Mouse (Mus musculus): ENCODE measurements around the gene Nanos1. TPM values are rescaled to one million over a fixed set of nuclear protein-coding genes. Genes with fewer than 3 reads are reported as not detected.

Nanos1 gene
- total and polyA plus RNA-seq, 3 experiments = 4.5 to 4.6 TPM; not detected in 1

GRCm38 (mm10) chr19:60758896-60759835 is 3.4 kb downstream of the Nanos1 start:
- peaks cover 24 to 31% of the 10 kb centered on the region in 2 experiments for H3K36me3 ChIP-seq (ENCODE audit: control insufficient read depth in 1 of 2, insufficient read depth in 2 of 2, low read length in 2 of 2)
- no peaks in the 10 kb centered on the region for H3K27me3 ChIP-seq (ENCODE audit: control insufficient read depth in 1 of 2, insufficient read depth in 2 of 2, low read length in 2 of 2)
- no peaks in the 10 kb centered on the region for H3K9me3 ChIP-seq (replicated peaks; ENCODE audit: insufficient read depth, low read length)
- no peak overlapping the region for H3K27ac ChIP-seq (ENCODE audit: control insufficient read depth, low read depth, low read length)
- peak; percentile 58 for DNase-seq (ENCODE audit: low read depth, low spot score)
- TF ChIP-seq RAD21 (IDR thresholded peaks at IDR 0.05; ENCODE audit: low read depth, low read length) (no peak), MAX (IDR thresholded peaks at IDR 0.05; ENCODE audit: low read length) (no peak), GATA1 (IDR thresholded peaks at IDR 0.05; ENCODE audit: low read depth, low read length) (no peak), TAL1 (IDR thresholded peaks at IDR 0.05; ENCODE audit: low read length) (no peak), POLR2A (IDR thresholded peaks at IDR 0.05; ENCODE audit: control insufficient read depth in 1 of 2, insufficient read depth in 1 of 2, low read depth in 1 of 2, low read length in 2 of 2, poor library complexity in 1 of 2) (no peak; a peak in 2 of 4 replicates), POLR2AphosphoS5 (IDR thresholded peaks at IDR 0.05; ENCODE audit: borderline replicate concordance, low read depth, low read length) (peak; percentile 55; the same call in 1 of the 2 replicates), ZKSCAN1 (IDR thresholded peaks at IDR 0.05; ENCODE audit: low read depth, low read length) (no peak), ZMIZ1 (IDR thresholded peaks at IDR 0.05; ENCODE audit: low read depth, low read length) (peak; percentile 0; the same call in 1 of the 2 replicates), MAZ (IDR thresholded peaks at IDR 0.05; ENCODE audit: low read depth, low read length) (no peak), CHD1 (IDR thresholded peaks at IDR 0.05; ENCODE audit: low read depth, low read length) (no peak), MXI1 (IDR thresholded peaks at IDR 0.05; ENCODE audit: low read depth, low read length) (no peak), USF2 (IDR thresholded peaks at IDR 0.05; ENCODE audit: borderline replicate concordance in 1 of 2, insufficient read depth in 1 of 2, low read depth in 1 of 2, low read length in 2 of 2) (no peak), MYB (IDR thresholded peaks at IDR 0.05; ENCODE audit: low read depth, low read length) (0 out of 2 replicates have a peak, but pooled peaks have one; percentile 35), RCOR1 (IDR thresholded peaks at IDR 0.05; ENCODE audit: low read depth, low read length) (no peak), TBP (IDR thresholded peaks at IDR 0.05; ENCODE audit: low read depth, low read length) (0 out of 2 replicates have a peak, but pooled peaks have one; percentile 16), SIN3A (IDR thresholded peaks at IDR 0.05; ENCODE audit: low read length) (0 out of 2 replicates have a peak, but pooled peaks have one; percentile 14), CHD2 (IDR thresholded peaks at IDR 0.05; ENCODE audit: low read length) (peak; percentile 46; the same call in 1 of the 2 replicates), JUND (IDR thresholded peaks at IDR 0.05; ENCODE audit: low read depth, low read length) (no peak), POLR2AphosphoS2 (IDR thresholded peaks at IDR 0.05; ENCODE audit: low read length) (peak; percentile 76), ELF1 (IDR thresholded peaks at IDR 0.05; ENCODE audit: low read depth, low read length) (no peak), NELFE (IDR thresholded peaks at IDR 0.05; ENCODE audit: low read depth, low read length) (no peak), KAT2A (conservative IDR thresholded peaks at IDR 0.05; ENCODE audit: low read depth, low read length) (no peak), USF1 (IDR thresholded peaks at IDR 0.05; ENCODE audit: low read depth, low read length) (no peak), NRF1 (IDR thresholded peaks at IDR 0.05; ENCODE audit: insufficient read depth, low read depth, low read length, poor library complexity, severe bottlenecking) (no peak)
- no peak overlapping the region for H3K9ac ChIP-seq (ENCODE audit: control insufficient read depth, low read depth, low read length, poor library complexity, severe bottlenecking)
- H3K4me3 ChIP-seq (ENCODE audit: control insufficient read depth in 1 of 2, insufficient read depth in 1 of 2, low read depth in 2 of 2, low read length in 2 of 2) = no peak overlapping the region
- no peaks in the 10 kb centered on the region for H3K4me1 ChIP-seq (ENCODE audit: control insufficient read depth in 1 of 2, insufficient read depth in 2 of 2, low read length in 2 of 2)
- peaks cover 6% of the 10 kb centered on the region for H3K79me2 ChIP-seq (ENCODE audit: control insufficient read depth, insufficient read depth, low read length, poor library complexity)
